Mouse (Mus musculus): ENCODE results near the gene Fam98b. TPM values are rescaled to one million over a fixed set of nuclear protein-coding genes. Genes with fewer than 3 reads are reported as not detected.

The Fam98b gene
- polyA plus RNA-seq, 1 experiment from 2014 or later, result 5.8 TPM

- Histone ChIP-seq H3K36me3 (ENCODE audit: control insufficient read depth, insufficient read depth, low read length) (no peaks in the 10 kb centered on the region), H3K27ac (replicated peaks) (no peak overlapping the region), H3K9ac (ENCODE audit: low read length) (no peak overlapping the region), H3K4me3 (ENCODE audit: low read depth, low read length) (no peak overlapping the region), H3K4me1 (replicated peaks; ENCODE audit: control insufficient read depth, insufficient read depth) (no peaks in the 10 kb centered on the region), H3K4me2 (replicated peaks; ENCODE audit: low read depth) (no peak overlapping the region), H3K9me3 (ENCODE audit: control insufficient read depth, low read length) (no peaks in the 10 kb centered on the region), H3K27me3 (ENCODE audit: control insufficient read depth, insufficient read depth, low read length) (no peaks in the 10 kb centered on the region)
- DNase-seq (ENCODE audit: low spot score) (no peak), ATAC-seq (ENCODE audit: low FRiP score, low TSS enrichment) (no peak)
- TF ChIP-seq CTCF (IDR thresholded peaks at IDR 0.05; ENCODE audit: low read depth) (no peak), EP300 (optimal IDR thresholded peaks at IDR 0.05) (no peak)
- 89% methylated on average over 3 of the region's 3 CpGs for WGBS
Observed at GRCm38 (mm10) chr2:117307959-117308358, 58.4 kb downstream of the Fam98b start.

DNA sequence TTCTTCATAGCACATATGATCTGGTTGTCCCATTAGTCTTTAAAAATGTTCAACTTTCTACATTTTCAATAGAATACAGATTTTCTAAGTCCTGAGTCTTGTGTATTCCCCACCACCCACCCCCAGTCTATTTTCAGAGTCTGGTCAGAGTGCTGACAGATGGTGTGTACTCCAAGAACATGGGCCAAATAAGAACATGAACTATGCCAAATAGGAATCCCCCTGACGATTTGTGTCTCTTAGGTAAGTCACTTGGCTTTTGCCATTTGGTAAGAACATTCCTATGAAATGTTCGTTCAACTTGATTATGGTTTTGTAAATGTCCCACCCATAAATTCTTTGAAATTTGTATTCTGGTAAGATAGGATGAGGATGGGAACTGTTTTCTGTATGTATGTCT, 59.5 kb downstream of the Fam98b start:
- no peaks in the 10 kb centered on the region for H3K4me1 ChIP-seq (replicated peaks; ENCODE audit: control insufficient read depth, insufficient read depth)
- no peak for TF ChIP-seq EP300 (optimal IDR thresholded peaks at IDR 0.05)
- TF ChIP-seq CTCF (IDR thresholded peaks at IDR 0.05; ENCODE audit: low read depth), result no peak
- no peak overlapping the region for H3K27ac ChIP-seq (replicated peaks)
- DNase-seq (ENCODE audit: low spot score) (no peak), ATAC-seq (ENCODE audit: low FRiP score, low TSS enrichment) (no peak)
- H3K4me2 ChIP-seq (replicated peaks; ENCODE audit: low read depth), result no peak overlapping the region
- 81% methylated on average over 2 of the region's 2 CpGs for WGBS
- H3K9me3 ChIP-seq (ENCODE audit: control insufficient read depth, low read length), result no peaks in the 10 kb centered on the region
- H3K27me3 ChIP-seq (ENCODE audit: control insufficient read depth, insufficient read depth, low read length), result no peaks in the 10 kb centered on the region
- H3K36me3 ChIP-seq (ENCODE audit: control insufficient read depth, insufficient read depth, low read length), result no peaks in the 10 kb centered on the region
- no peak overlapping the region for H3K9ac ChIP-seq (ENCODE audit: low read length)
- no peak overlapping the region for H3K4me3 ChIP-seq (ENCODE audit: low read depth, low read length)

DNA sequence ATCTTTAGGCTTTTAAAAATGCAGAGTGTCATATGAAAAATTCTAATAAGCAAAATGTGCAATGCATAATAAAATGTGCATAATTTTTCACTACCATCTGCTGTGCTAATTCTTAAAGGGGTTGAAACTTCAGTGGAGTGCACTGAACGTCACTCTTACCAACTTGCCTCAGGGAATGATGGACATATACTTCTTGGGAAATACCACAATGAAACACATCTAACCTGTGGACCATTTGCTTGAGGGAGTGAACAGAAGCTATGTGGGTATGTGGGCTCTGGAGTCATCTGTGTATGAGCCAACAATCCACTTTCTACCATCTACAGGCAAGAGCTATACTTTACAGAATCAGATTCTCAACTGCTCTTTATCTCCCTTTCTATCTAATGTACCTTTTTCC, 61.8 kb downstream of the Fam98b start:
- H3K4me2 ChIP-seq (replicated peaks; ENCODE audit: low read depth), result no peak overlapping the region
- WGBS, result 70% methylated on average over 1 of the region's 1 CpGs
- H3K36me3 ChIP-seq (ENCODE audit: control insufficient read depth, insufficient read depth, low read length), result no peaks in the 10 kb centered on the region
- H3K27ac ChIP-seq (replicated peaks), result no peak overlapping the region
- no peak for TF ChIP-seq EP300 (optimal IDR thresholded peaks at IDR 0.05)
- TF ChIP-seq CTCF (IDR thresholded peaks at IDR 0.05; ENCODE audit: low read depth), result no peak
- H3K4me1 ChIP-seq (replicated peaks; ENCODE audit: control insufficient read depth, insufficient read depth), result no peaks in the 10 kb centered on the region
- no peak overlapping the region for H3K4me3 ChIP-seq (ENCODE audit: low read depth, low read length)
- DNase-seq (ENCODE audit: low spot score) (no peak), ATAC-seq (ENCODE audit: low FRiP score, low TSS enrichment) (no peak)
- H3K27me3 ChIP-seq (ENCODE audit: control insufficient read depth, insufficient read depth, low read length), result no peaks in the 10 kb centered on the region
- no peaks in the 10 kb centered on the region for H3K9me3 ChIP-seq (ENCODE audit: control insufficient read depth, low read length)
- H3K9ac ChIP-seq (ENCODE audit: low read length), result no peak overlapping the region

GRCm38 (mm10) chr2:117312030-117312429, 62.5 kb downstream of the Fam98b start:
- no peak overlapping the region for H3K27ac ChIP-seq (replicated peaks)
- no peak overlapping the region for H3K9ac ChIP-seq (ENCODE audit: low read length)
- no peaks in the 10 kb centered on the region for H3K4me1 ChIP-seq (replicated peaks; ENCODE audit: control insufficient read depth, insufficient read depth)
- H3K4me2 ChIP-seq (replicated peaks; ENCODE audit: low read depth), result no peak overlapping the region
- H3K9me3 ChIP-seq (ENCODE audit: control insufficient read depth, low read length), result no peaks in the 10 kb centered on the region
- TF ChIP-seq CTCF (IDR thresholded peaks at IDR 0.05; ENCODE audit: low read depth), result no peak
- no peak for TF ChIP-seq EP300 (optimal IDR thresholded peaks at IDR 0.05)
- 39% methylated on average over 2 of the region's 2 CpGs for WGBS
- ATAC-seq (ENCODE audit: low FRiP score, low TSS enrichment) (no peak), DNase-seq (ENCODE audit: low spot score) (no peak)
- H3K36me3 ChIP-seq (ENCODE audit: control insufficient read depth, insufficient read depth, low read length), result no peaks in the 10 kb centered on the region
- no peaks in the 10 kb centered on the region for H3K27me3 ChIP-seq (ENCODE audit: control insufficient read depth, insufficient read depth, low read length)
- H3K4me3 ChIP-seq (ENCODE audit: low read depth, low read length), result no peak overlapping the region

DNA sequence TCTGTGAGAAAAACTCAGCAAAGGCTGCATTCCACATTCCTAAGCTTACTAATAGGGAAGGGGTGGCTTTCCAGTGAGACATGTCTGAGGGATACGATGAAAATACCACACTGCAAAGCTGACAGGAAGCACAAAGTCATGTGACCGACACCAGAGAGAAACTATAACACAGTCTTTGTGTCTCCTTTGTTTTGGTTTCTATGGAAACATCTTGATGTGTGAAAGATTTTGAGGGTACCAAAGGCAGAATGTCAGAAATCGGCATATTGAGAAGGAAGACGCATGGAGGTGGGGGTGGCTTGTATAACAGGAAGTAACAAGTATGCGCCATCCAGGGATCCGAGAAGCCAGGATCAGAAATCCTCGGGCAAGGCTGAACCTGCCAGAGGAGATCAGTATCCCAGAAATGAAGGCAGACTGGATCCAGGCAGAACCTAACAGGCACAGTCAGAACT, 62.9 kb downstream of the Fam98b start:
- H3K4me1 ChIP-seq (replicated peaks; ENCODE audit: control insufficient read depth, insufficient read depth), result no peaks in the 10 kb centered on the region
- no peak overlapping the region for H3K4me2 ChIP-seq (replicated peaks; ENCODE audit: low read depth)
- H3K9ac ChIP-seq (ENCODE audit: low read length), result no peak overlapping the region
- 54% methylated on average over 7 of the region's 7 CpGs for WGBS
- ATAC-seq (ENCODE audit: low FRiP score, low TSS enrichment) (no peak), DNase-seq (ENCODE audit: low spot score) (no peak)
- TF ChIP-seq CTCF (IDR thresholded peaks at IDR 0.05; ENCODE audit: low read depth), result no peak
- TF ChIP-seq EP300 (optimal IDR thresholded peaks at IDR 0.05), result no peak
- no peaks in the 10 kb centered on the region for H3K36me3 ChIP-seq (ENCODE audit: control insufficient read depth, insufficient read depth, low read length)
- H3K27me3 ChIP-seq (ENCODE audit: control insufficient read depth, insufficient read depth, low read length), result no peaks in the 10 kb centered on the region
- no peak overlapping the region for H3K27ac ChIP-seq (replicated peaks)
- H3K4me3 ChIP-seq (ENCODE audit: low read depth, low read length), result no peak overlapping the region
- no peaks in the 10 kb centered on the region for H3K9me3 ChIP-seq (ENCODE audit: control insufficient read depth, low read length)

GRCm38 (mm10) chr2:117313586-117314235, 64.2 kb downstream of the Fam98b start:
- Histone ChIP-seq H3K4me1 (replicated peaks; ENCODE audit: control insufficient read depth, insufficient read depth) (no peaks in the 10 kb centered on the region), H3K9ac (ENCODE audit: low read length) (no peak overlapping the region), H3K9me3 (ENCODE audit: control insufficient read depth, low read length) (no peaks in the 10 kb centered on the region), H3K27me3 (ENCODE audit: control insufficient read depth, insufficient read depth, low read length) (no peaks in the 10 kb centered on the region), H3K4me3 (ENCODE audit: low read depth, low read length) (no peak overlapping the region), H3K27ac (replicated peaks) (no peak overlapping the region), H3K36me3 (ENCODE audit: control insufficient read depth, insufficient read depth, low read length) (no peaks in the 10 kb centered on the region), H3K4me2 (replicated peaks; ENCODE audit: low read depth) (no peak overlapping the region)
- DNase-seq (ENCODE audit: low spot score) (no peak), ATAC-seq (ENCODE audit: low FRiP score, low TSS enrichment) (no peak)
- TF ChIP-seq EP300 (optimal IDR thresholded peaks at IDR 0.05), result no peak
- 91% methylated on average over 5 of the region's 5 CpGs for WGBS
